Mouse (Mus musculus): ENCODE measurements around the gene Tm6sf1. TPM values are rescaled to one million over a fixed set of nuclear protein-coding genes. Genes with fewer than 3 reads are reported as not detected.

Gene Tm6sf1
- polyA plus RNA-seq, 1 experiment, result 115 TPM

DNA sequence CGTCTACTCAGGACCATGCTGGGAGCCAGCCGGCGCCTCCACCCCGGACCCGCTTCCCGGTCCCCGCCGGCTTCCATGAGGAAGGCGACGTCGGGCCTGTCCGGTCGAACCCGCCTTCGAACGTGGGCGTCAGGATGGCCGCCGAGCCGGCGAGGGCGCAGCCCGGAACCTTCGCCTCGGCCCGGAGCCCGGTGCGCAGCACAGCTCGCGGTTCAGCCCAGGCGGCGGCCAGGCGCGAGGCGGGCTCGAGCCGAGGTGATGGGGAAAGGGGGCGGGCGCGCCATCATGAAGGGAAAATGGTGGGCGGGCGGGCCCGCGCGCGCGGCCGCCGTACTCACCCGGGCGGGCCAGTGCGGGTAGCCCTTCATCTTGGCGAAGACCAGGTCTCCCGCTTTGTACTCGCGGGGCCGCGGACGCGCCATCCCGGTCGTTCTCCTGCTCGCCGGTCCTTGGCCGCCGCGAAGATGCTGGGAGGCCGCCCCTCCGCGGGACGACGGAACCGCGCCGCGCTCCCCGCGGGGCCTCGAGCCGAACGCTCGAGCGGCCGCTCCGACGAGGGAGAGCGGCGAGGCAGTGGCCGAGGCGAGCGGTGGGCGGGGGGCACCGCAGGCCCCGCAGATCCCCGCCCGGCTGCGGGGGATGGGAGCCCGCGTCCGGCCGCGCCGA, 74.9 kb downstream of the Tm6sf1 start:
- Histone ChIP-seq H3K27ac (ENCODE audit: insufficient read depth, low read length) (peak overlapping the region; percentile 41), H3K4me1 (ENCODE audit: control insufficient read depth, insufficient read depth, insufficient read length) (peaks cover 10% of the 10 kb centered on the region; the same call in 1 of the 2 replicates), H3K36me3 (ENCODE audit: control insufficient read depth, insufficient read depth, low read length) (no peaks in the 10 kb centered on the region), H3K27me3 (ENCODE audit: control insufficient read depth, insufficient read depth, low read length) (peaks cover 18% of the 10 kb centered on the region), H3K4me3 (ENCODE audit: extremely low read depth, insufficient read depth, insufficient read length) (peak overlapping the region; percentile 66)
- TF ChIP-seq CTCF (IDR thresholded peaks at IDR 0.05; ENCODE audit: extremely low read depth, insufficient read depth, insufficient read length, insufficient replicate concordance) (no peak), POLR2A (IDR thresholded peaks at IDR 0.05; ENCODE audit: low read depth, low read length) (no peak)
- DNase-seq (ENCODE audit: low read depth in 1 of 2, low spot score in 2 of 2), result peak in 1 of 2 experiments; percentile 13
- under 1% methylated on average over 91 of the region's 103 CpGs for WGBS

Other genes with a start within 250 kb of the Tm6sf1 start
- 0.95 and 1.4 TPM in 2 replicates for gene Homer2, start 151.5 kb upstream of the Tm6sf1 start, polyA plus RNA-seq (2012; rRNA removed)
- gene Ramac, start 96.1 kb upstream of the Tm6sf1 start, polyA plus RNA-seq (2012; rRNA removed), result 3.4 and 4.1 TPM in 2 replicates
- 14.0 and 16.9 TPM in 2 replicates for gene 3110040N11Rik, start 69.5 kb upstream of the Tm6sf1 start, polyA plus RNA-seq (2012; rRNA removed)
- gene Btbd1, start 29.6 kb upstream of the Tm6sf1 start, polyA plus RNA-seq (2012; rRNA removed), result 12.4 and 18.7 TPM in 2 replicates
- gene Gm10160, start 3.2 kb upstream of the Tm6sf1 start, polyA plus RNA-seq (2012; rRNA removed), result not detected in 2 replicates
- gene Hdgfl3, start 75.5 kb downstream of the Tm6sf1 start, polyA plus RNA-seq (2012; rRNA removed), result 1.2 and 1.7 TPM in 2 replicates
- gene Bnc1, start 133.3 kb downstream of the Tm6sf1 start, polyA plus RNA-seq (2012; rRNA removed), result 0.07 and 0.18 TPM in 2 replicates